Mouse (Mus musculus): Measurements from ENCODE around the gene Nudt9. TPM values are rescaled to one million over a fixed set of nuclear protein-coding genes. Genes with fewer than 3 reads are reported as not detected.

Nudt9 gene
- total and polyA plus RNA-seq, 3 experiments = 61.9 to 116 (median 66.7) TPM

- TF ChIP-seq CTCF (IDR thresholded peaks at IDR 0.05; ENCODE audit: low read depth, low read length) (no peak), GATA1 (IDR thresholded peaks at IDR 0.05; ENCODE audit: borderline replicate concordance, low read length) (no peak), POLR2AphosphoS5 (IDR thresholded peaks at IDR 0.05; ENCODE audit: insufficient replicate concordance, low read depth, low read length) (no peak), TAL1 (conservative IDR thresholded peaks at IDR 0.05; ENCODE audit: low read depth, low read length) (no peak), GATA2 (IDR thresholded peaks at IDR 0.05; ENCODE audit: borderline replicate concordance, low read depth, low read length) (no peak)
- DNase-seq (ENCODE audit: low spot score) (no peak), ATAC-seq (ENCODE audit: extremely low read depth, insufficient number of reproducible peaks, low FRiP score, poor library complexity, severe bottlenecking) (no peak)
- Histone ChIP-seq H3K9me3 (replicated peaks) (no peaks in the 10 kb centered on the region), H3K27me3 (ENCODE audit: insufficient read depth, low read length) (peaks cover 8% of the 10 kb centered on the region; the same call in 1 of the 2 replicates), H3K36me3 (replicated peaks) (no peaks in the 10 kb centered on the region), H3K4me3 (ENCODE audit: low read depth, low read length) (no peak overlapping the region), H3K4me1 (ENCODE audit: insufficient read depth, low read depth, low read length) (no peaks in the 10 kb centered on the region)
Measured at GRCm38 (mm10) chr5:104080736-104081135, 34.6 kb downstream of the Nudt9 start.

- DNase-seq (ENCODE audit: low spot score) (no peak), ATAC-seq (ENCODE audit: extremely low read depth, insufficient number of reproducible peaks, low FRiP score, poor library complexity, severe bottlenecking) (no peak)
- no peaks in the 10 kb centered on the region; the same call in 1 of the 2 replicates for H3K9me3 ChIP-seq (replicated peaks)
- H3K27me3 ChIP-seq (ENCODE audit: insufficient read depth, low read length) = 0 out of 2 replicates have a peak, but pooled peaks cover 2% of the 10 kb centered on the region
- H3K4me3 ChIP-seq (ENCODE audit: low read depth, low read length) = no peak overlapping the region
- H3K36me3 ChIP-seq (replicated peaks) = no peaks in the 10 kb centered on the region
- no peaks in the 10 kb centered on the region for H3K4me1 ChIP-seq (ENCODE audit: insufficient read depth, low read depth, low read length)
- TF ChIP-seq GATA2 (IDR thresholded peaks at IDR 0.05; ENCODE audit: borderline replicate concordance, low read depth, low read length) (no peak), CTCF (IDR thresholded peaks at IDR 0.05; ENCODE audit: low read depth, low read length) (no peak), POLR2AphosphoS5 (IDR thresholded peaks at IDR 0.05; ENCODE audit: insufficient replicate concordance, low read depth, low read length) (no peak), TAL1 (conservative IDR thresholded peaks at IDR 0.05; ENCODE audit: low read depth, low read length) (no peak), GATA1 (IDR thresholded peaks at IDR 0.05; ENCODE audit: borderline replicate concordance, low read length) (no peak)
Measured at GRCm38 (mm10) chr5:104085366-104085765, 39.3 kb downstream of the Nudt9 start.

- DNase-seq (ENCODE audit: low spot score) = no peak
- Histone ChIP-seq H3K4me1 (ENCODE audit: insufficient read depth, low read depth, low read length) (no peaks in the 10 kb centered on the region), H3K27me3 (ENCODE audit: insufficient read depth, low read length) (0 out of 2 replicates have a peak, but pooled peaks cover 4% of the 10 kb centered on the region), H3K9me3 (replicated peaks) (no peaks in the 10 kb centered on the region; the same call in 1 of the 2 replicates), H3K36me3 (replicated peaks) (no peaks in the 10 kb centered on the region), H3K4me3 (ENCODE audit: low read depth, low read length) (no peak overlapping the region)
- TF ChIP-seq GATA1 (IDR thresholded peaks at IDR 0.05; ENCODE audit: borderline replicate concordance, low read length) (no peak), CTCF (IDR thresholded peaks at IDR 0.05; ENCODE audit: low read depth, low read length) (no peak), GATA2 (IDR thresholded peaks at IDR 0.05; ENCODE audit: borderline replicate concordance, low read depth, low read length) (no peak), TAL1 (conservative IDR thresholded peaks at IDR 0.05; ENCODE audit: low read depth, low read length) (no peak), POLR2AphosphoS5 (IDR thresholded peaks at IDR 0.05; ENCODE audit: insufficient replicate concordance, low read depth, low read length) (no peak)
- ATAC-seq (ENCODE audit: extremely low read depth, insufficient number of reproducible peaks, low FRiP score, poor library complexity, severe bottlenecking) = no peak
Measured at GRCm38 (mm10) chr5:104089751-104090150, 43.6 kb downstream of the Nudt9 start.

GRCm38 (mm10) chr5:104095416-104096077 lies 49.4 kb downstream of the Nudt9 start:
- Histone ChIP-seq H3K27me3 (ENCODE audit: insufficient read depth, low read length) (0 out of 2 replicates have a peak, but pooled peaks cover 4% of the 10 kb centered on the region), H3K9me3 (replicated peaks) (no peaks in the 10 kb centered on the region), H3K4me1 (ENCODE audit: insufficient read depth, low read depth, low read length) (no peaks in the 10 kb centered on the region), H3K36me3 (replicated peaks) (no peaks in the 10 kb centered on the region), H3K4me3 (ENCODE audit: low read depth, low read length) (no peak overlapping the region)
- ATAC-seq (ENCODE audit: extremely low read depth, insufficient number of reproducible peaks, low FRiP score, poor library complexity, severe bottlenecking) = no peak
- DNase-seq (ENCODE audit: low spot score) = no peak
- TF ChIP-seq TAL1 (conservative IDR thresholded peaks at IDR 0.05; ENCODE audit: low read depth, low read length) (no peak), POLR2AphosphoS5 (IDR thresholded peaks at IDR 0.05; ENCODE audit: insufficient replicate concordance, low read depth, low read length) (no peak), GATA1 (IDR thresholded peaks at IDR 0.05; ENCODE audit: borderline replicate concordance, low read length) (no peak), CTCF (IDR thresholded peaks at IDR 0.05; ENCODE audit: low read depth, low read length) (no peak), GATA2 (IDR thresholded peaks at IDR 0.05; ENCODE audit: borderline replicate concordance, low read depth, low read length) (no peak)

GRCm38 (mm10) chr5:104096078-104096938 lies 50.2 kb downstream of the Nudt9 start:
- DNase-seq (ENCODE audit: low spot score) (no peak), ATAC-seq (ENCODE audit: extremely low read depth, insufficient number of reproducible peaks, low FRiP score, poor library complexity, severe bottlenecking) (no peak)
- Histone ChIP-seq H3K27me3 (ENCODE audit: insufficient read depth, low read length) (0 out of 2 replicates have a peak, but pooled peaks cover 4% of the 10 kb centered on the region), H3K4me1 (ENCODE audit: insufficient read depth, low read depth, low read length) (no peaks in the 10 kb centered on the region), H3K36me3 (replicated peaks) (no peaks in the 10 kb centered on the region), H3K9me3 (replicated peaks) (no peaks in the 10 kb centered on the region), H3K4me3 (ENCODE audit: low read depth, low read length) (no peak overlapping the region)
- TF ChIP-seq TAL1 (conservative IDR thresholded peaks at IDR 0.05; ENCODE audit: low read depth, low read length) (no peak), POLR2AphosphoS5 (IDR thresholded peaks at IDR 0.05; ENCODE audit: insufficient replicate concordance, low read depth, low read length) (no peak), GATA2 (IDR thresholded peaks at IDR 0.05; ENCODE audit: borderline replicate concordance, low read depth, low read length) (no peak), CTCF (IDR thresholded peaks at IDR 0.05; ENCODE audit: low read depth, low read length) (no peak), GATA1 (IDR thresholded peaks at IDR 0.05; ENCODE audit: borderline replicate concordance, low read length) (no peak)
